ENCODE assay signal across 23 mouse cellular contexts in the genomic region with DNA sequence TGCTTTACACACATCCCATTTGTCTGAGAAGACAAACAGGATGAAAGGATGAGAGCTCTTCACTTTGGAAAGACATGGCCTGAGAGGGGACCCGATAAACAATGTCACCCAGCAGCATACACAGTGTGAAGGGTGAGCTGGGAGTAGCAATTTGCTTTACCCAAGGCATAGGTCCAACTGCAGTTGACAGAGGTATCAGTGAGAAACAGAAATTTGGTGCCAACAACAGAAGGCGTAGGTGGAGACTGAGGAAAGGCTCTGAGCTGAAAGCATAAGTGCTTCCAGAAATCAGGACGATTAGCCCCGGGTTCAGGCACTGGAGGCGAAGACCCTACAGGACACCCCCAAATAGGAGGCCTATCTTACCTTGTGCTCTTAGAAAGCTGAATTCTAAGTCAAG. TPM values are rescaled to one million over a fixed set of nuclear protein-coding genes. Genes with fewer than 3 reads are reported as not detected.
DNase-seq lines count a peak whose midpoint lies in the region; ATAC-seq and TF ChIP-seq lines count a peak whose summit lies in the region.
"Had no signal": no experiment of that assay in that cellular context is flagged by ENCODE, and none has a peak within 500 bp of the region (broad histone marks: within the 10 kb centered on the region; RNA-seq: fewer than 3 reads in every experiment).

No protein-coding gene starts in this region.

- no peak overlapping the region for H3K4me2 ChIP-seq in heart, postnatal 0 days (ENCODE audit: low read depth, low read length)
- H3K4me2 ChIP-seq: forebrain, embryonic 13.5 days; midbrain, embryonic 11.5 days; stomach, embryonic 15.5 days had no signal

- no peaks in the 10 kb centered on the region for H3K9me3 ChIP-seq in heart, embryonic 10.5 days
- no peaks in the 10 kb centered on the region for H3K9me3 ChIP-seq in heart, postnatal 0 days (replicated peaks; ENCODE audit: control insufficient read depth, low read length)
- H3K9me3 ChIP-seq: embryonic facial prominence, embryonic 10.5 days; forebrain, embryonic 13.5 days; hindbrain, embryonic 10.5 days; stomach, embryonic 15.5 days had no signal

- no peak for TF ChIP-seq EP300 in heart, postnatal 0 days (IDR thresholded peaks at IDR 0.05; ENCODE audit: low read depth)

- TF ChIP-seq CTCF in heart, postnatal 0 days (IDR thresholded peaks at IDR 0.05; ENCODE audit: low read depth): no peak

- no peaks in the 10 kb centered on the region; the same call in 1 of the 2 replicates for H3K27me3 ChIP-seq in heart, embryonic 10.5 days (ENCODE audit: insufficient read depth, poor library complexity, severe bottlenecking)
- no peaks in the 10 kb centered on the region for H3K27me3 ChIP-seq in heart, postnatal 0 days (ENCODE audit: control insufficient read depth, insufficient read depth, low read length)
- H3K27me3 ChIP-seq: forebrain, embryonic 13.5 days; stomach, embryonic 15.5 days had no signal

- DNase-seq in cerebellum, adult 11-12 months: peak; percentile 71
- DNase-seq in heart, embryonic 10.5 days (ENCODE audit: low spot score): no peak
- DNase-seq in heart, postnatal 14 days: no peak
- no peak for DNase-seq in heart, postnatal 0 days (ENCODE audit: low spot score)
- no peak for DNase-seq in heart, adult 11 months
- peak; percentile 56 to 63 for DNase-seq in cerebellum, postnatal 10 days
- DNase-seq in left cerebral cortex, adult 18-20 months (ENCODE audit: low spot score in 2 of 2): no peak
- DNase-seq: adrenal gland, postnatal 10 days; gastrocnemius, postnatal 10 days; left cerebral cortex, postnatal 4 days; retina, postnatal 1 day; thymus, adult 18-20 months had no signal

- 0 out of 2 replicates have a peak overlapping the region, but pooled peaks have one; percentile 30 for H3K27ac ChIP-seq in heart, embryonic 10.5 days
- H3K27ac ChIP-seq in heart, postnatal 0 days (ENCODE audit: low read depth): peak overlapping the region; percentile 78
- H3K27ac ChIP-seq: embryonic facial prominence, embryonic 10.5 days; forebrain, embryonic 13.5 days; stomach, embryonic 15.5 days had no signal

- 89% methylated on average over 5 of the region's 5 CpGs for WGBS in heart, embryonic 10.5 days
- 72% methylated on average over 5 of the region's 5 CpGs for WGBS in heart, postnatal 0 days

- H3K4me1 ChIP-seq in heart, embryonic 10.5 days: peaks cover 46% of the 10 kb centered on the region
- peaks cover 8% of the 10 kb centered on the region for H3K4me1 ChIP-seq in heart, postnatal 0 days (ENCODE audit: control insufficient read depth, insufficient read depth)
- H3K4me1 ChIP-seq: forebrain, embryonic 13.5 days; stomach, embryonic 15.5 days had no signal

- H3K36me3 ChIP-seq in heart, embryonic 10.5 days: peaks cover 35% of the 10 kb centered on the region
- no peaks in the 10 kb centered on the region for H3K36me3 ChIP-seq in heart, postnatal 0 days (replicated peaks; ENCODE audit: control insufficient read depth, insufficient read depth, low read length)

- intact Hi-C loops in heart, postnatal 14 days (cut with DNase I): no loop called here

- no peak for ATAC-seq in cerebellum, adult (ENCODE audit: insufficient number of reproducible peaks, low FRiP score, low TSS enrichment)
- ATAC-seq in heart, postnatal 0 days (ENCODE audit: insufficient read depth, low read depth): 0 out of 2 replicates have a peak, but pooled peaks have one; percentile 18
- ATAC-seq: forebrain, embryonic 13.5 days; hindbrain, postnatal 0 days; intestine, postnatal 0 days; lung, postnatal 0 days had no signal

- no peak overlapping the region for H3K9ac ChIP-seq in heart, postnatal 0 days (replicated peaks; ENCODE audit: low read depth, low read length)
- H3K9ac ChIP-seq: forebrain, embryonic 13.5 days; stomach, embryonic 15.5 days had no signal

- no peak overlapping the region for H3K4me3 ChIP-seq in heart, embryonic 10.5 days
- no peak overlapping the region for H3K4me3 ChIP-seq in heart, postnatal 0 days (ENCODE audit: low read depth, low read length)
- H3K4me3 ChIP-seq: embryonic facial prominence, embryonic 10.5 days; forebrain, embryonic 13.5 days; hindbrain, embryonic 10.5 days; stomach, embryonic 15.5 days had no signal

RNA-seq across cellular contexts. Expression of a gene that starts 29.5 kb away (rescaled TPM):
- polyA plus RNA-seq in heart, embryonic 10.5 days (2016; fragmentation: Nextera tagmentation; extraction: Ambion mirVana): 40.5 and 45.3 TPM in 2 replicates
- 10 to 100 TPM; 42.6 to 42.8 TPM for total RNA-seq in heart, postnatal 14 days (2021)
- total RNA-seq in heart, postnatal 0 days (2014; rRNA removed; ENCODE audit: low replicate concordance): 12.5 and 23.5 TPM in 2 replicates
- polyA plus RNA-seq in heart, postnatal 0 days (2015; fragmentation: Nextera tagmentation; extraction: Ambion mirVana): 17.7 and 20.3 TPM in 2 replicates
- total RNA-seq in left cerebral cortex, adult 18-20 months (2021): 10 to 100 TPM; 60.4 to 72.2 TPM

RNA-seq across cellular contexts. Expression of a gene that starts 35.2 kb away (rescaled TPM):
- 69.0 and 70.8 TPM in 2 replicates for polyA plus RNA-seq in heart, embryonic 10.5 days (2016; fragmentation: Nextera tagmentation; extraction: Ambion mirVana)
- total RNA-seq in heart, postnatal 14 days (2021): 10 to 100 TPM; 24.0 to 31.2 TPM
- total RNA-seq in heart, postnatal 0 days (2014; rRNA removed; ENCODE audit: low replicate concordance): 84.2 and 87.8 TPM in 2 replicates
- polyA plus RNA-seq in heart, postnatal 0 days (2015; fragmentation: Nextera tagmentation; extraction: Ambion mirVana): 72.2 and 72.3 TPM in 2 replicates
- 10 to 100 TPM; 10.3 to 11.6 TPM for total RNA-seq in left cerebral cortex, adult 18-20 months (2021)

RNA-seq across cellular contexts. Expression of a gene that starts 35.3 kb away (rescaled TPM):
- polyA plus RNA-seq in heart, embryonic 10.5 days (2016; fragmentation: Nextera tagmentation; extraction: Ambion mirVana): 73.2 and 74.5 TPM in 2 replicates
- total RNA-seq in heart, postnatal 14 days (2021): 10 to 100 TPM; 69.8 to 71.4 TPM
- total RNA-seq in heart, postnatal 0 days (2014; rRNA removed; ENCODE audit: low replicate concordance): 17.4 and 32.3 TPM in 2 replicates
- polyA plus RNA-seq in heart, postnatal 0 days (2015; fragmentation: Nextera tagmentation; extraction: Ambion mirVana): 77.6 and 81.3 TPM in 2 replicates
- 10 to 100 TPM; 36.6 to 41.6 TPM for total RNA-seq in left cerebral cortex, adult 18-20 months (2021)

RNA-seq across cellular contexts. Expression of a gene that starts 43.0 kb away (rescaled TPM):
- 23.1 and 38.2 TPM in 2 replicates for polyA plus RNA-seq in heart, embryonic 10.5 days (2016; fragmentation: Nextera tagmentation; extraction: Ambion mirVana)
- total RNA-seq in heart, postnatal 14 days (2021): 100 to 1,000 TPM; 258 to 268 TPM
- total RNA-seq in heart, postnatal 0 days (2014; rRNA removed; ENCODE audit: low replicate concordance): 288 and 323 TPM in 2 replicates
- polyA plus RNA-seq in heart, postnatal 0 days (2015; fragmentation: Nextera tagmentation; extraction: Ambion mirVana): 37.8 and 39.7 TPM in 2 replicates
- total RNA-seq in left cerebral cortex, adult 18-20 months (2021): 10 to 100 TPM; 28.9 to 29.1 TPM

RNA-seq across cellular contexts. Expression of a gene that starts 49.3 kb away (rescaled TPM):
- polyA plus RNA-seq in heart, embryonic 10.5 days (2016; fragmentation: Nextera tagmentation; extraction: Ambion mirVana): 14.0 and 14.6 TPM in 2 replicates
- 10 to 100 TPM; 25.2 to 27.9 TPM for total RNA-seq in heart, postnatal 14 days (2021)
- total RNA-seq in heart, postnatal 0 days (2014; rRNA removed; ENCODE audit: low replicate concordance): 6.2 and 134 TPM in 2 replicates
- polyA plus RNA-seq in heart, postnatal 0 days (2015; fragmentation: Nextera tagmentation; extraction: Ambion mirVana): 23.9 and 24.2 TPM in 2 replicates
- total RNA-seq in left cerebral cortex, adult 18-20 months (2021): 1 to 10 TPM; 3.7 to 4.5 TPM
- total RNA-seq: common myeloid progenitor, adult 5-6 weeks; monocyte, adult 5-6 weeks had no signal

Comparison
In these comparisons a context has a peak if more than half of its experiments do, and no peak if none do; other contexts are left out.
1. DNase-seq: peak in cerebellum, adult 11-12 months (single experiment) and cerebellum, postnatal 10 days (2 of 2); none in heart, embryonic 10.5 days (single experiment), heart, postnatal 14 days (0 of 2), heart, postnatal 0 days (single experiment), heart, adult 11 months (single experiment) and left cerebral cortex, adult 18-20 months (0 of 2).